Mouse (Mus musculus): ENCODE measurements around the gene Banp.

Gene Banp

GRCm38 (mm10) chr8:121949222-121949800, at the start of gene Banp:
TSS of gene Banp (plus strand) at chr8:121949750.
- no peak for DNase-seq (ENCODE audit: low read depth, low spot score)

GRCm38 (mm10) chr8:121901498-121902236, 47.9 kb upstream of the Banp start:
- no peak for DNase-seq (ENCODE audit: low read depth, low spot score)

GRCm38 (mm10) chr8:121903977-121904376, 45.6 kb upstream of the Banp start:
- no peak for DNase-seq (ENCODE audit: low read depth, low spot score)

- DNase-seq (ENCODE audit: low read depth, low spot score), result no peak
Measured at GRCm38 (mm10) chr8:121904999-121905398, 44.6 kb upstream of the Banp start.

- no peak for DNase-seq (ENCODE audit: low read depth, low spot score)
Measured at GRCm38 (mm10) chr8:121905420-121905819, 44.1 kb upstream of the Banp start.

GRCm38 (mm10) chr8:121905864-121906263, 43.7 kb upstream of the Banp start:
- no peak for DNase-seq (ENCODE audit: low read depth, low spot score)

- peak; percentile 73 for DNase-seq (ENCODE audit: low read depth, low spot score)
Measured at GRCm38 (mm10) chr8:121906542-121907512, 42.7 kb upstream of the Banp start.

GRCm38 (mm10) chr8:121907587-121908248, 41.8 kb upstream of the Banp start, which contains the start of gene Slc7a5:
TSS of gene Slc7a5 (minus strand) at chr8:121907694.
- peak; percentile 95 for DNase-seq (ENCODE audit: low read depth, low spot score)

GRCm38 (mm10) chr8:121908378-121909147, 41.0 kb upstream of the Banp start:
- DNase-seq (ENCODE audit: low read depth, low spot score), result no peak

- DNase-seq (ENCODE audit: low read depth, low spot score), result no peak
Measured at GRCm38 (mm10) chr8:121909148-121909541, 40.4 kb upstream of the Banp start.

- peak; percentile 82 for DNase-seq (ENCODE audit: low read depth, low spot score)
Measured at GRCm38 (mm10) chr8:121909663-121910062, 39.9 kb upstream of the Banp start.

- DNase-seq (ENCODE audit: low read depth, low spot score), result no peak
Measured at GRCm38 (mm10) chr8:121911400-121911799, 38.1 kb upstream of the Banp start.

- DNase-seq (ENCODE audit: low read depth, low spot score), result no peak
Measured at GRCm38 (mm10) chr8:121911987-121912386, 37.6 kb upstream of the Banp start.

GRCm38 (mm10) chr8:121912831-121913230, 36.7 kb upstream of the Banp start:
- no peak for DNase-seq (ENCODE audit: low read depth, low spot score)

- DNase-seq (ENCODE audit: low read depth, low spot score), result no peak
Measured at GRCm38 (mm10) chr8:121913378-121913777, 36.2 kb upstream of the Banp start.

- no peak for DNase-seq (ENCODE audit: low read depth, low spot score)
Measured at GRCm38 (mm10) chr8:121919158-121919557, 30.4 kb upstream of the Banp start.

- no peak for DNase-seq (ENCODE audit: low read depth, low spot score)
Measured at GRCm38 (mm10) chr8:121919731-121920130, 29.8 kb upstream of the Banp start.

- DNase-seq (ENCODE audit: low read depth, low spot score), result no peak
Measured at GRCm38 (mm10) chr8:121921582-121921981, 28.0 kb upstream of the Banp start.

GRCm38 (mm10) chr8:121922101-121922500, 27.4 kb upstream of the Banp start:
- DNase-seq (ENCODE audit: low read depth, low spot score), result no peak

GRCm38 (mm10) chr8:121924681-121925080, 24.9 kb upstream of the Banp start:
- no peak for DNase-seq (ENCODE audit: low read depth, low spot score)

- DNase-seq (ENCODE audit: low read depth, low spot score), result peak; percentile 95
Measured at GRCm38 (mm10) chr8:121925624-121926023, 23.9 kb upstream of the Banp start.

Measured in ES-CJ7 (cell line).